Mouse (Mus musculus) adrenal gland, adult (tissue): ENCODE measurements around the gene Frmd7.

Source experiments
- DNase-seq, 2 experiments: peaks; one replicate each; pipeline ENCODE4 v3.0.0; 2022 to 2023; ENCODE audit warnings: low spot score in 1 of 2; ENCODE audit not compliant: inconsistent age in 2 of 2

The Frmd7 gene

DNA sequence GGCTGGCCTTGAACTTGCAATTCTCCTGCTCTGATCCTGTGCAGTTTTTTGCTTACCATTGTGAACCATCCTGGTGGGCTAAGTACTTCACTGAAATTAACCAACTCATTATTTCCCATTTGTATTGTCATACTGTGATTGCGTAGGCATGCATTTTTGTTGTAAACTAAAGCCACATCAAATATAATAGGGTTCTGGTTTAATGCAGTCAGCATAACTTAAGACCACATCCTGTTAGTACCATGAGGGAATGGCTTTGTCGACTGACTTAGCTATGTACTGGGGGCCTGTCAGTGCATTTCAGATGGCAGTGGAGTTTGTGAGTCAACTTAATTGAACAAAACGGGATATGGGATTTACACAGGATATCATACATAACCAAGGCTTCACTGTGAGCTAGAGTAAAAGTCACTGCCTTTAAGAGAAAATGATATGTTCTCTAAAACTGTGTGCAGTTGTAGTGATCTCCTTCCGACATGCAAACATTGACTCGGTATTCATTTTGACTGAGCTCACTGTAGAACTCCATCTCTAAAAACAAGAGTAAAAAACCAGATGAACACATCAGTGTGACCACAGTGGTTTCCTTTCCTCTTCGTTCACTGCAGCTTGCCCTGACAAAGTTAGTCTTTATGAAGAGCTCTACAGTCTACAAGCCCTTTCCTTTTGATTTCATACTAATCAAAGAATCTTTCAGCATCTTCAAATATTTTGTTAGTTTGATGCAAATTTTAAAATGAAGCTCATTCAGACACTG is 68.1 kb downstream of the Frmd7 start:
- DNase-seq = no peak

DNA sequence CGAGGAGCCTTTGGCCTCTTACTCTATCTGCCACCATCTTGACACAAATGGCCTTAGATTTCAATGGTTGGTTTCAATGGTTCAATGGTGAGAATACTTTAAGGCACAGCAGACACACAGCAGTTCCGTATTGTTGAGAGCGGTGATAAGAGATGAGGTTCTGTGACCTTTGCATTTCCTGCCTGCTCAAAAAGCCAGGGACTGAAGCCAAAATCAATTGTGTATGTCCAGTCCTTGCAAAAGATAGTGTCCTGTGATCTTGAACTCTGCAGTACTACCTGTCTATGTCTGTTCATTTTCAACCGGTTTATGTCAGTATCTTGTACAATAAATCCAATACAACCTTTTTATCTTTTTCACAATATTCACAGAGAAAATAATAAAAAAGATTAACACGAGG is 77.8 kb downstream of the Frmd7 start:
- DNase-seq = no peak

GRCm38 (mm10) chrX:50863771-50864170 is 78.7 kb downstream of the Frmd7 start:
- no peak for DNase-seq

DNA sequence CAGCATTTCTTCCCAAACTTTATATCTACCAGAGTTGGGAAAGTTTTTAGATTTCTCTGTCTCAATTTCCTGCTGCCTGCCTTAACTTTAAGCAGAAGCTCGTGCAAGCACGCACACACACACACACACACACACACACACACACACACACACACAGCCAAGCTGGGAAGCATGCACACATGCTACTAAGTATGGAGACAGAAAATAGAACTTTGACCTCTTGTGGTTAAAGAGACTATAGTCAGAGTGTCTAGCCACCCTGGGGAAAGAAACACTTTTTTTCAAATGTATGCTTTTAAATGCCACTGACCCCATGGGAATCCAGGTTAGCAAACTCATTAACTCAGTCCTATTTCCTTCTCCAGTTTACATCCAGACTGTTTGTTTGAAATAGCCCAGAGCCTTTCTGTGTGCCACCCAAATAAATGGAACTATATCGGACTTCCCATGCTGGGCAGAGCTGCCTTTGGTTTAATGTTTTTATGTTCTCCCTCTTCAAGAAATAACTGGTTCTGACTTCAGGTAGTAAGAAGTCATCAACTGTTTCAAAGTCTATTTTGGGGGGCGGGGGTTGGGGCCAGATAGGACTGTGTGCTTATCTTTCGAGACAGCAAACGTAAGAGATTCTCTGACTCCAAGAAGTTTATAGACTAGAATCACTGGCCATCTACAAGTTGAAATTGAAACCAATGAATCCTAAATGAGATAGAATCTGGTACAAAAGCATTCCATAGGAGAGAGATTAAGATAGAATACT is 91.9 kb downstream of the Frmd7 start:
- DNase-seq = no peak
